Comparison of ENCODE assay signal across 10 mouse cellular contexts in the genomic region with DNA sequence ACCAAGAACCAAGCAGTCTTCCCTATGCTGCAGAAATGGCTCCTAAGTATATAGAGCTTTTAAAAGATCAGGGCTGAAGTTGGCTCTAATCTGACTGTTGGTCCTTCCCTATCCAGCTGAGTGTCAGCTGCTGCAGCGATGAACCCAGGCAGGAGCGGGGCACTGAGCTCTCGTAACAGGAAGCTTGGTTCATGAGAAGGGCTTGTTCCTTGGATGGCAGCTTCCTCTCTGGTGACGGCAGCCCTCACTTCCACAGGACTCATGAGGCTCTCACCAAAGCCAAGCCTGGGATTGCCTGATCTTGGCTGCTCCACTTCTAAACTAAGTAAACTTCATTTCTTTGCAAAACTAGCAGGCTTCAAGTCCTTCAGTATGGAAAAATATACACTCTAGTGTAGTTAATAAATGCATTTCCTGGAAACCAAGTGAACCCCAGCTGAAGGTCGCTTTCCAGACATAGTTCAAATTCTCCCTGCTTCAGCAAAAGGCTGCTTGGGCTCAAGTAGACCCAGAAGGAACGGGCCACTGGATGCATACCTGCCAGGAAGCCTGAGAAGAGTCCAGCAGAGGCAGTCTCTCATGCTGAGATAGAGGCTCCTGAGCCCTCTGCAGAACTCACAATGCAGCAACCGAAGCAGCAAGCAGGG. TPM values are rescaled to one million over a fixed set of nuclear protein-coding genes. Genes with fewer than 3 reads are reported as not detected.
DNase-seq lines count a peak whose midpoint lies in the region; ATAC-seq lines count a peak whose summit lies in the region.
"Had no signal": no experiment of that assay in that cellular context is flagged by ENCODE, and none has a peak within 500 bp of the region (broad histone marks: within the 10 kb centered on the region; RNA-seq: fewer than 3 reads in every experiment).

No protein-coding gene starts in this region.

- H3K4me2 ChIP-seq in heart, embryonic 15.5 days: no peak overlapping the region
- H3K4me2 ChIP-seq in forebrain, embryonic 15.5 days (replicated peaks): no peak overlapping the region
- H3K4me2 ChIP-seq: hindbrain, embryonic 14.5 days had no signal

- H3K4me3 ChIP-seq in heart, embryonic 15.5 days: no peak overlapping the region
- no peak overlapping the region for H3K4me3 ChIP-seq in forebrain, embryonic 15.5 days

- no peaks in the 10 kb centered on the region for H3K9me3 ChIP-seq in heart, embryonic 15.5 days (replicated peaks)
- H3K9me3 ChIP-seq in forebrain, embryonic 15.5 days: no peaks in the 10 kb centered on the region

- no peak for ATAC-seq in heart, embryonic 15.5 days (replicated peaks; ENCODE audit: insufficient number of reproducible peaks, insufficient read depth, low FRiP score, low read depth)
- no peak for ATAC-seq in forebrain, embryonic 15.5 days (replicated peaks)
- ATAC-seq: activated CD4-positive, CD25-positive, alpha-beta regulatory T cell, adult 4 months had no signal

- 60% methylated on average over 7 of the region's 7 CpGs for WGBS in heart, embryonic 15.5 days
- 84% methylated on average over 7 of the region's 7 CpGs for WGBS in forebrain, embryonic 15.5 days

- H3K9ac ChIP-seq in heart, embryonic 15.5 days: no peak overlapping the region
- no peak overlapping the region for H3K9ac ChIP-seq in forebrain, embryonic 15.5 days (replicated peaks)
- H3K9ac ChIP-seq: hindbrain, embryonic 14.5 days had no signal

- peak overlapping the region; percentile 25; the same call in 1 of the 2 replicates for H3K27ac ChIP-seq in heart, embryonic 15.5 days
- no peak overlapping the region for H3K27ac ChIP-seq in forebrain, embryonic 15.5 days (replicated peaks)
- H3K27ac ChIP-seq: hindbrain, embryonic 14.5 days had no signal

- H3K4me1 ChIP-seq in heart, embryonic 15.5 days (replicated peaks): no peaks in the 10 kb centered on the region
- H3K4me1 ChIP-seq in forebrain, embryonic 15.5 days: no peaks in the 10 kb centered on the region

- no peaks in the 10 kb centered on the region for H3K27me3 ChIP-seq in heart, embryonic 15.5 days
- no peaks in the 10 kb centered on the region for H3K27me3 ChIP-seq in forebrain, embryonic 15.5 days

- H3K36me3 ChIP-seq in heart, embryonic 15.5 days: peaks cover 35% of the 10 kb centered on the region; the same call in 1 of the 2 replicates
- no peaks in the 10 kb centered on the region for H3K36me3 ChIP-seq in forebrain, embryonic 15.5 days

- DNase-seq in gastrocnemius, postnatal 10 days: peak; percentile 22
- DNase-seq in gastrocnemius, postnatal 4 days (ENCODE audit: low spot score in 2 of 2): no peak
- DNase-seq in kidney, postnatal 36 days: peak; percentile 40 to 54
- DNase-seq in lung, postnatal 4 days: peak; percentile 71 to 80
- no peak for DNase-seq in embryo, embryonic 9.5 days (ENCODE audit: extremely low spot score)
- no peak for DNase-seq in retina, postnatal 1 day

RNA-seq across cellular contexts. Expression of a gene that starts 54.8 kb away (rescaled TPM):
- 10 to 100 TPM in 1 of 2 experiments, 1 to 10 TPM in 1; 8.5 to 10.6 TPM for total RNA-seq in gastrocnemius, postnatal 10 days (2021)
- 10 to 100 TPM; 20.9 to 21.9 TPM for total RNA-seq in gastrocnemius, postnatal 4 days (2021)
- polyA plus RNA-seq in heart, embryonic 15.5 days (2015; fragmentation: Nextera tagmentation; extraction: Ambion mirVana): 12.3 and 15.8 TPM in 2 replicates
- 35.9 and 38.4 TPM in 2 replicates for polyA plus RNA-seq in forebrain, embryonic 15.5 days (2015; fragmentation: Nextera tagmentation; extraction: Ambion mirVana)

Comparison
In these comparisons a context has a peak if more than half of its experiments do, and no peak if none do; other contexts are left out.
1. DNase-seq: peak in gastrocnemius, postnatal 10 days (single experiment), kidney, postnatal 36 days (2 of 2) and lung, postnatal 4 days (2 of 2); none in gastrocnemius, postnatal 4 days (0 of 2), embryo, embryonic 9.5 days (single experiment) and retina, postnatal 1 day (single experiment).